Mouse (Mus musculus): ENCODE data around the gene Sh3gl3.

DNA sequence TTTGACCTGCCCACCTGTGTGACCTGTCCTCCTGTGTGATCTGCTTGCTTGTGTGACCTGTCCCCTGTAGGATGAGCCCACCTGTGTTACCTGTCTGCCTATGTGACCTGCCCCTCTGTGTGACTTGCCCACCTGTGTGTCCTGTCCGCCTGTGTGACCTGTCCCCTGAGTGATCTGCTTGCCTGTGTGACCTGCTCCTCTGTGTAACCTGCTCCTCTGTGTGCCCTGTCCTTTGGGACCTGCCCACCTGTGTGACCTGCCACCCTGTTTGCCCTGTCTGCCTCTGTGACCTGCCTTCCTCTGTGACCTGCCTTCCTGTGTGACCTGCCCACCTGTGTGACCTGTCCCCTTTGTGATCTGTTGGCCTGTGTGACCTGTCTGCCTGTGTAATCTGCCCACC lies 79.7 kb downstream of the Sh3gl3 start:
- TF ChIP-seq MAFK (IDR thresholded peaks at IDR 0.05; ENCODE audit: insufficient read depth, low read depth, low read length) (no peak), ZNF384 (IDR thresholded peaks at IDR 0.05; ENCODE audit: low read depth, low read length) (no peak)

All from ES-E14 (cell line).